14 mouse cellular contexts compared by ENCODE assay signal in genomic region chr1:179591639-179592038, GRCm38 (mm10). TPM values are rescaled to one million over a fixed set of nuclear protein-coding genes. Genes with fewer than 3 reads are reported as not detected.
A peak's percentile ranks its signal among the peaks of the same experiment; 100 is the strongest.
DNase-seq lines count a peak whose midpoint lies in the region; ATAC-seq and TF ChIP-seq lines count a peak whose summit lies in the region.
"Had no signal": no experiment of that assay in that cellular context is flagged by ENCODE, and none has a peak within 500 bp of the region (broad histone marks: within the 10 kb centered on the region; RNA-seq: fewer than 3 reads in every experiment).

No protein-coding gene starts in this region.

- no peak for TF ChIP-seq POLR2A in kidney, adult 2 months (IDR thresholded peaks at IDR 0.05; ENCODE audit: low read depth, low read length)

- no peak overlapping the region for H3K9ac ChIP-seq in neural tube, embryonic 14.5 days (replicated peaks; ENCODE audit: low read depth, low read length)
- no peak overlapping the region for H3K9ac ChIP-seq in neural tube, embryonic 15.5 days (replicated peaks)
- no peak overlapping the region for H3K9ac ChIP-seq in embryonic facial prominence, embryonic 15.5 days
- H3K9ac ChIP-seq: heart, embryonic 13.5 days; kidney, embryonic 15.5 days; liver, embryonic 12.5 days had no signal

- 0 out of 2 replicates have a peak, but pooled peaks cover 2% of the 10 kb centered on the region for H3K4me1 ChIP-seq in neural tube, embryonic 14.5 days (ENCODE audit: control insufficient read depth, insufficient read depth, low read length)
- peaks cover 16% of the 10 kb centered on the region for H3K4me1 ChIP-seq in neural tube, embryonic 15.5 days
- peaks cover 6% of the 10 kb centered on the region for H3K4me1 ChIP-seq in embryonic facial prominence, embryonic 15.5 days
- peaks cover 15% of the 10 kb centered on the region for H3K4me1 ChIP-seq in kidney, adult 2 months (ENCODE audit: control insufficient read depth, insufficient read depth, low read length)

- DNase-seq in layer of hippocampus, postnatal 14 days (ENCODE audit: low spot score in 2 of 2), result peak; percentile 61 to 83
- DNase-seq in kidney, adult 2 months, result no peak
- no peak for DNase-seq in testis, postnatal 10 days (ENCODE audit: low spot score)
- no peak for DNase-seq in kidney, postnatal 36 days
- DNase-seq: thymus, adult 2 months had no signal

- no peak overlapping the region for H3K4me2 ChIP-seq in neural tube, embryonic 14.5 days (ENCODE audit: low read depth, low read length)
- no peak overlapping the region for H3K4me2 ChIP-seq in neural tube, embryonic 15.5 days
- no peak overlapping the region for H3K4me2 ChIP-seq in embryonic facial prominence, embryonic 15.5 days (replicated peaks)
- H3K4me2 ChIP-seq: heart, embryonic 13.5 days; kidney, embryonic 15.5 days; liver, embryonic 12.5 days; midbrain, embryonic 11.5 days had no signal

- no peak overlapping the region for H3K4me3 ChIP-seq in neural tube, embryonic 14.5 days (ENCODE audit: low read depth, low read length)
- no peak overlapping the region for H3K4me3 ChIP-seq in neural tube, embryonic 15.5 days (replicated peaks)
- no peak overlapping the region for H3K4me3 ChIP-seq in embryonic facial prominence, embryonic 15.5 days (replicated peaks)
- no peak overlapping the region for H3K4me3 ChIP-seq in kidney, adult 2 months (ENCODE audit: insufficient read depth, low read depth, low read length)
- H3K4me3 ChIP-seq: erythroblast, embryonic 14.5 days; heart, embryonic 13.5 days; kidney, embryonic 15.5 days; liver, embryonic 12.5 days had no signal

- no peaks in the 10 kb centered on the region for H3K27me3 ChIP-seq in neural tube, embryonic 14.5 days (ENCODE audit: control insufficient read depth, insufficient read depth, low read length)
- H3K27me3 ChIP-seq in neural tube, embryonic 15.5 days (replicated peaks), result no peaks in the 10 kb centered on the region
- H3K27me3 ChIP-seq in embryonic facial prominence, embryonic 15.5 days, result no peaks in the 10 kb centered on the region
- H3K27me3 ChIP-seq in kidney, adult 2 months (replicated peaks; ENCODE audit: control insufficient read depth, insufficient read depth, low read length), result no peaks in the 10 kb centered on the region
- H3K27me3 ChIP-seq: heart, embryonic 13.5 days; kidney, embryonic 15.5 days; liver, embryonic 12.5 days had no signal

- no peaks in the 10 kb centered on the region for H3K36me3 ChIP-seq in neural tube, embryonic 14.5 days (ENCODE audit: control insufficient read depth, insufficient read depth, low read length)
- H3K36me3 ChIP-seq in neural tube, embryonic 15.5 days, result peaks cover 3% of the 10 kb centered on the region; the same call in 1 of the 2 replicates
- peaks cover 4% of the 10 kb centered on the region; the same call in 1 of the 2 replicates for H3K36me3 ChIP-seq in embryonic facial prominence, embryonic 15.5 days
- H3K36me3 ChIP-seq in kidney, adult 2 months (ENCODE audit: control insufficient read depth, insufficient read depth, low read length), result no peaks in the 10 kb centered on the region

- 0 out of 2 replicates have a peak, but pooled peaks have one; percentile 28 for ATAC-seq in neural tube, embryonic 14.5 days (ENCODE audit: low read depth)
- ATAC-seq in neural tube, embryonic 15.5 days (ENCODE audit: low FRiP score), result no peak
- ATAC-seq in embryonic facial prominence, embryonic 15.5 days (ENCODE audit: insufficient number of reproducible peaks, low FRiP score, low TSS enrichment, low read depth), result peak; percentile 34; the same call in 1 of the 2 replicates
- no peak for ATAC-seq in megakaryocyte-erythroid progenitor cell, adult 5-6 weeks (replicated peaks; ENCODE audit: low FRiP score, low TSS enrichment, poor library complexity, severe bottlenecking)
- ATAC-seq: liver, embryonic 12.5 days had no signal

- H3K9me3 ChIP-seq in neural tube, embryonic 14.5 days (ENCODE audit: control insufficient read depth, low read length), result no peaks in the 10 kb centered on the region
- H3K9me3 ChIP-seq in neural tube, embryonic 15.5 days (replicated peaks), result no peaks in the 10 kb centered on the region
- no peaks in the 10 kb centered on the region for H3K9me3 ChIP-seq in embryonic facial prominence, embryonic 15.5 days (replicated peaks)
- H3K9me3 ChIP-seq: heart, embryonic 13.5 days; kidney, embryonic 15.5 days; liver, embryonic 12.5 days had no signal

- no peak for TF ChIP-seq CTCF in kidney, adult 2 months (conservative IDR thresholded peaks at IDR 0.05; ENCODE audit: insufficient read depth, insufficient read length, low read depth, low read length)

- WGBS in neural tube, embryonic 14.5 days, result 73% methylated on average over 12 of the region's 12 CpGs
- 78% methylated on average over 12 of the region's 12 CpGs for WGBS in neural tube, embryonic 15.5 days
- WGBS in embryonic facial prominence, embryonic 15.5 days, result 77% methylated on average over 12 of the region's 12 CpGs
- 74% methylated on average over 12 of the region's 12 CpGs for WGBS in kidney, adult 2 months

- H3K27ac ChIP-seq in neural tube, embryonic 14.5 days (ENCODE audit: low read depth, low read length), result no peak overlapping the region
- H3K27ac ChIP-seq in neural tube, embryonic 15.5 days (replicated peaks), result no peak overlapping the region
- H3K27ac ChIP-seq in embryonic facial prominence, embryonic 15.5 days (replicated peaks), result no peak overlapping the region
- no peak overlapping the region for H3K27ac ChIP-seq in kidney, adult 2 months (ENCODE audit: insufficient read depth, low read depth, low read length)
- H3K27ac ChIP-seq: heart, embryonic 13.5 days; kidney, embryonic 15.5 days; liver, embryonic 12.5 days had no signal

RNA-seq across cellular contexts. Expression of gene Cnst, which starts 45.5 kb away (rescaled TPM):
- 27.5 and 33.3 TPM in 2 replicates for polyA plus RNA-seq in neural tube, embryonic 14.5 days (2014; fragmentation: Nextera tagmentation; extraction: Ambion mirVana)
- polyA plus RNA-seq in neural tube, embryonic 15.5 days (2015; fragmentation: Nextera tagmentation; extraction: Ambion mirVana), result 25.3 and 27.6 TPM in 2 replicates
- 16.6 and 16.7 TPM in 2 replicates for polyA plus RNA-seq in embryonic facial prominence, embryonic 15.5 days (2015; fragmentation: Nextera tagmentation; extraction: Ambion mirVana)
- 10 to 100 TPM; 30.9 to 32.8 TPM for total RNA-seq in layer of hippocampus, postnatal 14 days (2021)
- 11.1 and 11.6 TPM in 2 replicates for polyA plus RNA-seq in kidney, adult 2 months (2012; rRNA removed)
- total RNA-seq in megakaryocyte-erythroid progenitor cell, adult 5-6 weeks (2014; fragmentation: Nextera tagmentation), result 18.3 and 21.0 TPM in 2 replicates
- total RNA-seq in megakaryocyte-erythroid progenitor cell, adult 5-6 weeks (2017), result 16.3 and 18.4 TPM in 2 replicates

RNA-seq across cellular contexts. Expression of gene Tfb2m, which starts 45.6 kb away (rescaled TPM):
- polyA plus RNA-seq in neural tube, embryonic 14.5 days (2014; fragmentation: Nextera tagmentation; extraction: Ambion mirVana), result 32.6 and 33.5 TPM in 2 replicates
- 29.6 and 31.0 TPM in 2 replicates for polyA plus RNA-seq in neural tube, embryonic 15.5 days (2015; fragmentation: Nextera tagmentation; extraction: Ambion mirVana)
- 26.2 and 31.4 TPM in 2 replicates for polyA plus RNA-seq in embryonic facial prominence, embryonic 15.5 days (2015; fragmentation: Nextera tagmentation; extraction: Ambion mirVana)
- 10 to 100 TPM; 21.4 to 23.9 TPM for total RNA-seq in layer of hippocampus, postnatal 14 days (2021)
- 14.9 and 18.8 TPM in 2 replicates for polyA plus RNA-seq in kidney, adult 2 months (2012; rRNA removed)
- total RNA-seq in megakaryocyte-erythroid progenitor cell, adult 5-6 weeks (2014; fragmentation: Nextera tagmentation), result 30.4 and 44.8 TPM in 2 replicates
- total RNA-seq in megakaryocyte-erythroid progenitor cell, adult 5-6 weeks (2017), result 57.7 and 77.9 TPM in 2 replicates

Comparison
In these comparisons a context has a peak if more than half of its experiments do, and no peak if none do; other contexts are left out.
1. ATAC-seq: peak in neural tube, embryonic 14.5 days (single experiment) and embryonic facial prominence, embryonic 15.5 days (single experiment); none in neural tube, embryonic 15.5 days (single experiment) and megakaryocyte-erythroid progenitor cell, adult 5-6 weeks (single experiment).
2. DNase-seq: peak in layer of hippocampus, postnatal 14 days (2 of 2); none in kidney, adult 2 months (single experiment), testis, postnatal 10 days (single experiment) and kidney, postnatal 36 days (0 of 2).